Mouse (Mus musculus): ENCODE results near the gene Cacna1s.

DNA sequence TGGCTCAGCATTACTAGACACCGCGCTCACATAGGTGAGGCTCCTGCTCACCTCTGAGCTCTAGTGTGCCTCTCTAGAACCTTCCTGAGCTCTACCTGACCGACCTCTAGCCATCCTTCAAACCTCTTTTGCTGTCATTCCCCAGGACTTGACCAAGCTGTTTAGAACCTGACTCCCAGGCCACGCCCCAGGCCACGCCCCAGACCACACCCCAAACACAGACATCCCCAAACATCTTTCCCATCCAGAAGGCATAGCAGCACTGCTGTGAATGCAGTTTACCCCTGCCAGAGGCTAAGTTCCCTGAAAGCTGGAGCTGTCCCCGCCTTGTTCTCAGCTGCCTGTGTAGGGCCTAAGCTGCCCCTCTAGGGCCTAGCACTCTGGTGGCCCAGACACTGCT lies 68.2 kb downstream of the Cacna1s start:
- TF ChIP-seq EP300 (IDR thresholded peaks at IDR 0.05; ENCODE audit: low read depth), result no peak
- TF ChIP-seq CTCF (IDR thresholded peaks at IDR 0.05; ENCODE audit: low read depth), result no peak
